Mouse (Mus musculus) hindbrain, embryonic 12.5 days (tissue): ENCODE measurements around the gene Lonp1. TPM values are rescaled to one million over a fixed set of nuclear protein-coding genes. Genes with fewer than 3 reads are reported as not detected.

Experiments used
- ATAC-seq: fragments of 200-750 bp; cut with Nextera tagmentation; 2 replicates; pipeline ENCODE4 v1.8.0; 2017; ENCODE audit warnings: moderate TSS enrichment; ENCODE audit not compliant: low FRiP score
- H3K27ac ChIP-seq: fragments of 300-500 bp; sonication (generic); 2 replicates; pipeline ENCODE4 v1.5.1; 2016; ENCODE audit warnings: mild to moderate bottlenecking
- H3K27me3 ChIP-seq: fragments of 300-500 bp; sonication (generic); 2 replicates; pipeline ENCODE4 v1.6.1; 2016; ENCODE audit warnings: mild to moderate bottlenecking
- H3K36me3 ChIP-seq: fragments of 300-500 bp; sonication (generic); 2 replicates; pipeline ENCODE4 v1.6.1; 2016; ENCODE audit warnings: mild to moderate bottlenecking
- H3K4me1 ChIP-seq: fragments of 300-500 bp; sonication (generic); 2 replicates; pipeline ENCODE4 v1.6.1; 2016
- H3K4me2 ChIP-seq: fragments of 300-500 bp; sonication (generic); replicated peaks from 2 replicates; pipeline ENCODE4 v1.6.1; 2016; ENCODE audit warnings: mild to moderate bottlenecking
- H3K4me3 ChIP-seq: fragments of 300-500 bp; sonication (generic); 2 replicates; pipeline ENCODE4 v1.5.1; 2016; ENCODE audit warnings: mild to moderate bottlenecking
- H3K9ac ChIP-seq: fragments of 300-500 bp; sonication (generic); 2 replicates; pipeline ENCODE4 v1.6.1; 2016; ENCODE audit warnings: mild to moderate bottlenecking, moderate library complexity
- H3K9me3 ChIP-seq: fragments of 300-500 bp; sonication (generic); replicated peaks from 2 replicates; pipeline ENCODE4 v1.6.1; 2016; ENCODE audit warnings: mild to moderate bottlenecking
- WGBS: fragments of 180-500 bp; shearing (Covaris S2); methylation state at CpG from one replicate; pipeline ENCODE4 v1.1.7; 2016; 5-methylcytosine and 5-hydroxymethylcytosine counted together
- polyA plus RNA-seq: library from polyadenylated mRNA; unstranded; fragments of >200 nt; fragmentation: Nextera tagmentation; extraction: Ambion mirVana; gene quantifications from 2 replicates; pipeline ENCODE4 v1.2.1, GENCODE M21; 2016

The Lonp1 gene
- polyA plus RNA-seq, 1 experiment from 2014 or later: 55.5 TPM

DNA sequence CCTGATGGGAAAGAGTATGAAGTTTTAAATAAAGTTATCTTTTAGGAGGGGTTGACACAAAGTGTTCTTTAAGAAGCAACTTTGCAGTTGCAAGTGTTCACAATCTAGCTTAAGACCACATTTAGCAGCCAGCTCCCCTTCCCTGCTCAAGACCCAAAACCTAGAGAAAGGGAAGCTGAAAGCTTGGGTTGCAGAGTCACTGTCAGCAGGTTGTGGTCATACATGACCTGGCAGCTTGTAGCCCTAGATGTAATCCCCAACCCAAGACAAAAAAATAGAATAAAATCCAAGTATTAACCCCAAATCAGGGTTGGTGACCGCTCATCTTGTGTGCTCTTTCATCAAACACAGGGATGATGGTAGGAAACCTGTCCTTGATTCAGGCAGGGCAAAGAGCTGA is 43.6 kb downstream of the Lonp1 start:
- no peak for ATAC-seq
- Histone ChIP-seq H3K4me1 (peaks cover 47% of the 10 kb centered on the region), H3K36me3 (peaks cover 53% of the 10 kb centered on the region), H3K27me3 (no peaks in the 10 kb centered on the region), H3K4me3 (peak overlapping the region; percentile 85), H3K9me3 (no peaks in the 10 kb centered on the region), H3K27ac (no peak overlapping the region), H3K4me2 (peak overlapping the region; percentile 67), H3K9ac (peak overlapping the region; percentile 80)
- WGBS: 79% methylated on average over 1 of the region's 1 CpGs

DNA sequence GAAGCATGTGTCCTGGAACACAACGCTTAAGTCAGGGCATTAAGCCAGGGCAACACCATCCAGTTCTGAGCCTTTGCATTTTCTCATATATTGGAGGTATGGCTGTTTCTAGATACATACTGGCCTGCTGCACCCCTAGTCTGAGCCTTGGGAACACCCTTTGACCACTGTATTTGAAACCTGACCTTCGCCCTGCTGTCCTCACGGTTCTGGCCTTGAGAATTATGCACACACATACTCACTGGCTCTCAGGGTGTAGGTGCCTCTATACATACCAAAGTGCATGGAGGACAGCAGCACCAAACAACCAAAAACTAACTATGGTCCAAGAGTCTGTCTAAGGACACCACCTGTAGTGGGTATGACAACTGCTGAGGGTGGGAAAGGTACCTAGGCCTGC is 53.7 kb downstream of the Lonp1 start:
- no peaks in the 10 kb centered on the region for H3K27me3 ChIP-seq
- WGBS: 93% methylated on average over 3 of the region's 3 CpGs
- H3K4me3 ChIP-seq: no peak overlapping the region
- peaks cover 91% of the 10 kb centered on the region for H3K36me3 ChIP-seq
- no peak overlapping the region for H3K4me2 ChIP-seq
- no peak overlapping the region for H3K9ac ChIP-seq
- no peaks in the 10 kb centered on the region for H3K9me3 ChIP-seq
- 0 out of 2 replicates have a peak, but pooled peaks cover 3% of the 10 kb centered on the region for H3K4me1 ChIP-seq
- no peak overlapping the region for H3K27ac ChIP-seq
- no peak for ATAC-seq

GRCm38 (mm10) chr17:56572154-56572553 is 54.5 kb downstream of the Lonp1 start:
- no peak for ATAC-seq
- Histone ChIP-seq H3K27ac (no peak overlapping the region), H3K27me3 (no peaks in the 10 kb centered on the region), H3K4me2 (no peak overlapping the region), H3K4me1 (0 out of 2 replicates have a peak, but pooled peaks cover 3% of the 10 kb centered on the region), H3K36me3 (peaks cover 91% of the 10 kb centered on the region), H3K9ac (no peak overlapping the region), H3K4me3 (no peak overlapping the region), H3K9me3 (no peaks in the 10 kb centered on the region)
- 53% methylated on average over 1 of the region's 1 CpGs for WGBS

GRCm38 (mm10) chr17:56570287-56570686 is 56.4 kb downstream of the Lonp1 start:
- no peaks in the 10 kb centered on the region for H3K27me3 ChIP-seq
- H3K4me3 ChIP-seq: no peak overlapping the region
- H3K4me2 ChIP-seq: no peak overlapping the region
- H3K9ac ChIP-seq: no peak overlapping the region
- no peak for ATAC-seq
- 0 out of 2 replicates have a peak, but pooled peaks cover 3% of the 10 kb centered on the region for H3K4me1 ChIP-seq
- no peaks in the 10 kb centered on the region for H3K9me3 ChIP-seq
- no peak overlapping the region for H3K27ac ChIP-seq
- 84% methylated on average over 4 of the region's 4 CpGs for WGBS
- H3K36me3 ChIP-seq: peaks cover 98% of the 10 kb centered on the region

GRCm38 (mm10) chr17:56567370-56567769 is 59.3 kb downstream of the Lonp1 start:
- Histone ChIP-seq H3K4me1 (0 out of 2 replicates have a peak, but pooled peaks cover under 1% of the 10 kb centered on the region), H3K27ac (no peak overlapping the region), H3K9ac (no peak overlapping the region), H3K36me3 (peaks cover 100% of the 10 kb centered on the region), H3K4me2 (no peak overlapping the region), H3K9me3 (no peaks in the 10 kb centered on the region), H3K27me3 (no peaks in the 10 kb centered on the region), H3K4me3 (no peak overlapping the region)
- 94% methylated on average over 4 of the region's 4 CpGs for WGBS
- ATAC-seq: no peak

- Histone ChIP-seq H3K9ac (no peak overlapping the region), H3K27me3 (no peaks in the 10 kb centered on the region), H3K4me3 (no peak overlapping the region), H3K9me3 (no peaks in the 10 kb centered on the region), H3K4me2 (no peak overlapping the region), H3K36me3 (peaks cover 100% of the 10 kb centered on the region), H3K27ac (no peak overlapping the region), H3K4me1 (no peaks in the 10 kb centered on the region)
- no peak for ATAC-seq
- WGBS: 96% methylated on average over 5 of the region's 5 CpGs
These were observed 59.8 kb downstream of the Lonp1 start for GRCm38 (mm10) chr17:56566918-56567317.

DNA sequence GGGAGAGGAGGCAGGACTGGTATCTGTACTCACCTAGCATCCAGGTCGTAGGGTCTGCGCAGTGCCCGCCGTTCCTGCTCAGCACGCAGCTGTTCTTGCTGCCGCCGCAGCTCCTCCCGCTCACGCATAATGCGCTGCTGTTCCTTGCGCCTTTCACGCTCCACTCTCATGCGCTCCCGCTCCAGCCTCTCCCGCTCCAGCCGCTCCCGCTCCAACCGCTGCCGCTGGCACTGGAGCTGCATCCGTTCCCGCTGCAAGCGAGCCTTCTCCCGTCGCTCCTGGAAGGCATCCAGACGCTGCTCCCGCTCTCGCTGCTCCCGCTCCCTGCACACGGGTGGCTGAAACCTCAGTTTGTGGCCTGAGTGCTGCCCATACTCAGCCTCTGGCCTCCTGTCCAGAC is 60.4 kb downstream of the Lonp1 start:
- Histone ChIP-seq H3K4me2 (no peak overlapping the region), H3K27ac (no peak overlapping the region), H3K27me3 (no peaks in the 10 kb centered on the region), H3K4me1 (no peaks in the 10 kb centered on the region), H3K36me3 (peaks cover 100% of the 10 kb centered on the region), H3K9me3 (no peaks in the 10 kb centered on the region), H3K4me3 (no peak overlapping the region), H3K9ac (no peak overlapping the region)
- ATAC-seq: no peak
- 95% methylated on average over 29 of the region's 29 CpGs for WGBS

Other genes with a start within 250 kb of the Lonp1 start
- gene Ptprs, start 150.4 kb downstream of the Lonp1 start, polyA plus RNA-seq: 316 and 326 TPM in 2 replicates
- not detected in 2 replicates for gene Znrf4, start 114.5 kb downstream of the Lonp1 start, polyA plus RNA-seq
- gene Gm20219, start 72.5 kb downstream of the Lonp1 start, polyA plus RNA-seq: 1.8 and 2.0 TPM in 2 replicates
- gene Safb2, start 42.3 kb downstream of the Lonp1 start, polyA plus RNA-seq: 93.5 and 105 TPM in 2 replicates
- gene Safb, start 42.1 kb downstream of the Lonp1 start, polyA plus RNA-seq: 161 and 162 TPM in 2 replicates
- 184 and 193 TPM in 2 replicates for gene 2410015M20Rik, start 17.1 kb downstream of the Lonp1 start, polyA plus RNA-seq
- gene Rpl36, start 13.5 kb downstream of the Lonp1 start, polyA plus RNA-seq: 1,045 and 1,230 TPM in 2 replicates
- 0.74 and 0.98 TPM in 2 replicates for gene Catsperd, start 1.3 kb upstream of the Lonp1 start, polyA plus RNA-seq
- gene Ranbp3, start 46.4 kb upstream of the Lonp1 start, polyA plus RNA-seq: 98.2 and 105 TPM in 2 replicates
- 323 and 382 TPM in 2 replicates for gene Ndufa11, start 90.9 kb upstream of the Lonp1 start, polyA plus RNA-seq
- 15.3 and 18.1 TPM in 2 replicates for gene Vmac, start 91.1 kb upstream of the Lonp1 start, polyA plus RNA-seq
- gene Nrtn, start 130.6 kb upstream of the Lonp1 start, polyA plus RNA-seq: 3.9 and 5.1 TPM in 2 replicates
- 46.8 and 47.6 TPM in 2 replicates for gene Dus3l, start 137.9 kb upstream of the Lonp1 start, polyA plus RNA-seq
- gene Prr22, start 143.4 kb upstream of the Lonp1 start, polyA plus RNA-seq: 1.3 and 1.7 TPM in 2 replicates
- gene Rfx2, start 204.1 kb upstream of the Lonp1 start, polyA plus RNA-seq: 8.7 and 10.2 TPM in 2 replicates
- not detected in 2 replicates for gene Acsbg2, start 247.6 kb upstream of the Lonp1 start, polyA plus RNA-seq
- 0.27 and 0.52 TPM in 2 replicates for gene 1700061G19Rik, start 248.6 kb upstream of the Lonp1 start, polyA plus RNA-seq